Mouse (Mus musculus) liver, embryonic 12.5 days (tissue): ENCODE measurements around the gene Ncapd2. TPM values are rescaled to one million over a fixed set of nuclear protein-coding genes. Genes with fewer than 3 reads are reported as not detected.
A peak's percentile ranks its signal among the peaks of the same experiment; 100 is the strongest.

ENCODE experiments used
- ATAC-seq: fragments of 200-750 bp; cut with Nextera tagmentation; 2 replicates; pipeline ENCODE4 v1.8.0; 2017; ENCODE audit warnings: moderate number of reproducible peaks, mild to moderate bottlenecking, moderate library complexity
- H3K27ac ChIP-seq: fragments of 300-500 bp; sonication (generic); 2 replicates; pipeline ENCODE4 v1.5.1; 2016; ENCODE audit warnings: mild to moderate bottlenecking
- H3K27me3 ChIP-seq: fragments of 300-500 bp; sonication (generic); replicated peaks from 2 replicates; pipeline ENCODE4 v1.6.1; 2016; ENCODE audit warnings: mild to moderate bottlenecking, moderate library complexity
- H3K36me3 ChIP-seq: fragments of 300-500 bp; sonication (generic); 2 replicates; pipeline ENCODE4 v1.6.1; 2016; ENCODE audit warnings: mild to moderate bottlenecking, moderate library complexity
- H3K4me1 ChIP-seq: fragments of 300-500 bp; sonication (generic); 2 replicates; pipeline ENCODE4 v1.6.1; 2016
- H3K4me2 ChIP-seq: fragments of 300-500 bp; sonication (generic); 2 replicates; pipeline ENCODE4 v1.6.1; 2016; ENCODE audit warnings: mild to moderate bottlenecking, moderate library complexity
- H3K4me3 ChIP-seq: fragments of 300-500 bp; sonication (generic); 2 replicates; pipeline ENCODE4 v1.5.1; 2016; ENCODE audit warnings: mild to moderate bottlenecking, moderate library complexity
- H3K9ac ChIP-seq: fragments of 300-500 bp; sonication (generic); 2 replicates; pipeline ENCODE4 v1.6.1; 2016; ENCODE audit warnings: mild to moderate bottlenecking, moderate library complexity
- H3K9me3 ChIP-seq: fragments of 300-500 bp; sonication (generic); replicated peaks from 2 replicates; pipeline ENCODE4 v1.6.1; 2016; ENCODE audit warnings: mild to moderate bottlenecking, moderate library complexity
- WGBS: fragments of 180-500 bp; shearing (Covaris S2); methylation state at CpG from one replicate; pipeline ENCODE4 v1.1.7; 2016; ENCODE audit not compliant: insufficient replicate concordance; 5-methylcytosine and 5-hydroxymethylcytosine counted together
- polyA plus RNA-seq: library from polyadenylated mRNA; unstranded; fragments of >200 nt; fragmentation: Nextera tagmentation; extraction: Ambion mirVana; gene quantifications from 2 replicates; pipeline ENCODE4 v1.2.1, GENCODE M21; 2016

The Ncapd2 gene
- polyA plus RNA-seq, 1 experiment from 2014 or later = 138 TPM

DNA sequence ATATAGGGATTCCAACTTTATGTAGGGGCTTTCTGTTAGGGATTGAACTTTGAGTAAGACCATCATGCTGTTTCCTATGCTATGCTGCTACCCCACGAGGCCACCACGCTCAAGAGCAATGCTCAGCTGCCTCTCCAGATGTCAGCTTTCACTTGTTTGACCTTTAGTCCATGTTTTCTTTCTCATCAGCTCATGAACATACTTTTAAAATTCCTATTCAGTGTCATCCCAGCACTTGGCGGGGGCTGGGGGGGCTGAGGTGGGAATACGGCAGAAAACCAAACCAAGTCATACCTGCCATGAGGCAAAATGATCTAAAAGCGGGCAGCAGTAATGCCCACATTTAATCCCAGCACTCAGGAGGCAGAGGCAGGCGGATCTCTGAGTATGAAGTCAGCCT, 21.6 kb upstream of the Ncapd2 start:
- no peak for ATAC-seq
- no peak overlapping the region for H3K27ac ChIP-seq
- H3K9me3 ChIP-seq = no peaks in the 10 kb centered on the region
- H3K4me2 ChIP-seq = no peak overlapping the region
- 54% methylated on average over 6 of the region's 6 CpGs for WGBS
- no peak overlapping the region for H3K9ac ChIP-seq
- peaks cover 26% of the 10 kb centered on the region for H3K27me3 ChIP-seq
- H3K4me1 ChIP-seq = peaks cover 12% of the 10 kb centered on the region
- H3K36me3 ChIP-seq = no peaks in the 10 kb centered on the region
- H3K4me3 ChIP-seq = no peak overlapping the region

DNA sequence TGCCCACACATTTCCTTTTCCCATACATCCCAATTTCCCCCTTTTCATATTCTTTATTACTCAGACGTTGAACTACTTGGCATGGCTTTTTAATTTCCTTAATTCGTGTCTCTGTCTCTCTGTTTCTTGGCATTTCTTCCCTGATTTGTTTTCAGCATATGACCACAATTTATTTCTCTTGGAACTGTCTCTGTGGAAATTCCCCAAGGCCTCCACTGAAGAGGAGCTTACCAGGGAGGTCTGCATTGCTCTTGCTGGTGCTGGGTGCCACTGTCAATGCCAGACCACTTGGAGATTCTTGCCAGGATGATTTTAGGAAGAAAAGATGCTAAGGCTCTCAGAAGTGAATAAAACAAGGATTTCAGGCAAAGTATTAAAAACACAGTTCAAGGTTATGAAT, 21.1 kb upstream of the Ncapd2 start:
- H3K9me3 ChIP-seq = no peaks in the 10 kb centered on the region
- 31% methylated on average over 2 of the region's 2 CpGs for WGBS
- peaks cover 26% of the 10 kb centered on the region for H3K27me3 ChIP-seq
- no peaks in the 10 kb centered on the region for H3K36me3 ChIP-seq
- H3K4me2 ChIP-seq = no peak overlapping the region
- no peak overlapping the region for H3K27ac ChIP-seq
- peaks cover 12% of the 10 kb centered on the region for H3K4me1 ChIP-seq
- ATAC-seq = no peak
- H3K4me3 ChIP-seq = no peak overlapping the region
- no peak overlapping the region for H3K9ac ChIP-seq

DNA sequence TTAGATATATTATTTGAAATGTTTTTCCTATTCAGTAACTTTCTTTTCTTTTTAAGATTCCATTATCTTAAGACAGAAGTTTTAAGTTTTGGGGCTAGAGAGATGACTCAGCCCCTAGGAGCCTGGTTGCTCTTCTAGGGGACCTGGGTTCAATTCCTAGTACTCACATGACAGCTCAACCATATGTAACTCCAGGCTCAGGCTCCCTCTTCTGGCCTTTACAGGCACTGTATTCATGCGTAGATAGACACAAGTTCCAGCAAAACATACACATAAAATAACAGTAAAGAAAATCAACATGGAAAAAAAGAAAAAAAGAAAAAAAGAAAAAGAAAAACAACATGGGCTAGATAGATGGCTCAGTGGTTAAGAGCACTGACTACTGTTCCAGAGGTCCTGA, 18.9 kb upstream of the Ncapd2 start:
- Histone ChIP-seq H3K4me2 (no peak overlapping the region), H3K9ac (no peak overlapping the region), H3K9me3 (no peaks in the 10 kb centered on the region), H3K27ac (no peak overlapping the region), H3K36me3 (no peaks in the 10 kb centered on the region), H3K27me3 (peaks cover 26% of the 10 kb centered on the region), H3K4me1 (no peaks in the 10 kb centered on the region), H3K4me3 (no peak overlapping the region)
- ATAC-seq = no peak
- 66% methylated on average over 1 of the region's 1 CpGs for WGBS

DNA sequence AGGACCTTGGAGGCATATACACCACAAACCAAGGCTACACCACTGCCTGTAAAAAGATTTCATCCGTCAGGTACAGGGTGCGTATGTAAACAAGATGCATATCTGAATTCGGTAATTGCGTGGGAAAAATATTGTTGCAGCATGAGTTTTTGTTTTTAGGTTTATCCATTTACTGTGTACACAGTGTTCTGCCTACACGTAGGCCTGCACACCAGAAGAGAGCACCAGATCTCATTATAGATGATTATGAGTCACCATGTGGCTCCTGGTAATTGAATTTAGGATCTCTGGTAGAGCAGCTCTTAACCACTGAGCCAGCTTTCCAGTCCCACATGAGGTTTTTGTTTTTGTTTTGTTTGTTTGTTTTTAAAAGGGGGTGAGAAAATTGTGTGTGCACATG, 5.7 kb upstream of the Ncapd2 start:
- H3K36me3 ChIP-seq = peaks cover 26% of the 10 kb centered on the region
- H3K27me3 ChIP-seq = no peaks in the 10 kb centered on the region
- no peak overlapping the region for H3K4me3 ChIP-seq
- no peak overlapping the region for H3K9ac ChIP-seq
- H3K4me1 ChIP-seq = peaks cover 19% of the 10 kb centered on the region
- no peak for ATAC-seq
- H3K9me3 ChIP-seq = no peaks in the 10 kb centered on the region
- 81% methylated on average over 5 of the region's 5 CpGs for WGBS
- no peak overlapping the region for H3K27ac ChIP-seq
- H3K4me2 ChIP-seq = no peak overlapping the region

DNA sequence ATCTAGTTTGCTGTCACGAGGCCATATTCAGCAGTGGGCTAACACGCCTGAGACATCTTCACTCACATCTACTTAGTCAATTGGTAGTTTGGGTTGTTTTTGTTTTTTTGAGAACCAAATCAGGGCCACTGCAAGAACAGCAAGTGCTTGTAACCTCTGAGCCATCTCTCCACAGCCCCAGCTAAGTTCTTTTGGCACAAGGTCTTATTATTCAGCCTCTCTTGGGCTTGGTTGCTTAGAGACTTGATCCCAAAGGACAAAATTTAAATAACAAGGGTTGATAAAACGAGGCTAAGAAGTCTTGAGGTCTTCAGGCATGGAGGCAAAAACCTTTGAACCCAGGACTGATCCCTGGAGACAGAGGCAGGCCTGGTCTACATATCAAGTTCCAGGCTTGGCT, 4.8 kb upstream of the Ncapd2 start:
- Histone ChIP-seq H3K27me3 (no peaks in the 10 kb centered on the region), H3K27ac (no peak overlapping the region), H3K4me3 (no peak overlapping the region), H3K4me1 (peaks cover 19% of the 10 kb centered on the region), H3K4me2 (no peak overlapping the region), H3K9me3 (no peaks in the 10 kb centered on the region), H3K9ac (no peak overlapping the region), H3K36me3 (peaks cover 26% of the 10 kb centered on the region)
- WGBS = 69% methylated on average over 3 of the region's 3 CpGs
- no peak for ATAC-seq

DNA sequence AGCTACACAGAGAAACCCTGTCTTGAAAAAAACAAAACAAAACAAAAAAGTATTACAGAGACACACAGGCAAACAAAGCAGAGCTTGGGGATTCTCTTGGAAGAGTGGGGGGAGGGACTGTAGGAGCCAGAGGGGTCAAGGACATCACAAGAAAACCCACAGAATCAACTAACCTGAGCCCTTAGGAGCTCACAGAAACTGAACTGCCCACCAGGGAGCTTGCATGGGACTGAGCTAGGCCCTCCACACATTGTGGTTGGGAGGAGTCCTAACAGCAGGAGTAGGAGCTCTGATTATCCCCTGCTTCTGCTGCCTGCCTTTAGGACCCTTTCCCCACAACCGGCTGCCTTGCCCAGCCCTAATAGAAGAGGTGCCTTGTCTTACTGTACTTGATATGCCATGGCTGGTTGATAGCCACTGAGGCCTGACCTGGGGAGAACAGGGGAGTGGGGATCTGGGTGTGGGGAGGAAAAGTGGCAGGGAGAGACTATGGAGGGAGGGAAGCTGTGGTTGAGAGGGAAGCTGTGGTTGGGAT, 4.1 kb upstream of the Ncapd2 start:
- peaks cover 19% of the 10 kb centered on the region for H3K4me1 ChIP-seq
- H3K27ac ChIP-seq = no peak overlapping the region
- no peaks in the 10 kb centered on the region for H3K9me3 ChIP-seq
- H3K9ac ChIP-seq = no peak overlapping the region
- peaks cover 26% of the 10 kb centered on the region for H3K36me3 ChIP-seq
- 55% methylated on average over 1 of the region's 1 CpGs for WGBS
- no peak for ATAC-seq
- no peaks in the 10 kb centered on the region for H3K27me3 ChIP-seq
- no peak overlapping the region for H3K4me3 ChIP-seq
- H3K4me2 ChIP-seq = no peak overlapping the region

DNA sequence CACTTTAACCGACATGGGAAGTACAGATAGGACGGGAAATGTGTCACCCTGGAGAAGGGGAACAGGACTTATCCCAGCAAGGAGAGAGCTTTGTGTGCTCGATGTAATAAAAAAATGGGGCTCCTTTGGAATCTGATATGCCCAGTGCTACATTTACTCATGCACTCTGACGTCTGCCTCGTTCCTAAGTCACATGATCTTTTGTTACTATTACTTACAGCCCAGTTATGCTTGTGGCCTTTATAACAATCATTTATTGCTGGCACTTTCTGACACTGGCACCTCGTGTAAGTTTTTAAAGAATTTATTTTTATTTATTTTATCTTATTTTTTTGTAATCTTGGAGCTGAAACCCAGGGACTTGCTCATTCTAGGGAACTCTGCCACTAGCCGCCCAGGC, 1.9 kb upstream of the Ncapd2 start:
- Histone ChIP-seq H3K27me3 (no peaks in the 10 kb centered on the region), H3K9ac (peak overlapping the region; percentile 86), H3K36me3 (peaks cover 43% of the 10 kb centered on the region), H3K4me2 (peak overlapping the region; percentile 91), H3K4me3 (peak overlapping the region; percentile 71), H3K27ac (peak overlapping the region; percentile 99), H3K4me1 (peaks cover 39% of the 10 kb centered on the region), H3K9me3 (no peaks in the 10 kb centered on the region)
- WGBS = 27% methylated on average over 7 of the region's 7 CpGs
- ATAC-seq = no peak

DNA sequence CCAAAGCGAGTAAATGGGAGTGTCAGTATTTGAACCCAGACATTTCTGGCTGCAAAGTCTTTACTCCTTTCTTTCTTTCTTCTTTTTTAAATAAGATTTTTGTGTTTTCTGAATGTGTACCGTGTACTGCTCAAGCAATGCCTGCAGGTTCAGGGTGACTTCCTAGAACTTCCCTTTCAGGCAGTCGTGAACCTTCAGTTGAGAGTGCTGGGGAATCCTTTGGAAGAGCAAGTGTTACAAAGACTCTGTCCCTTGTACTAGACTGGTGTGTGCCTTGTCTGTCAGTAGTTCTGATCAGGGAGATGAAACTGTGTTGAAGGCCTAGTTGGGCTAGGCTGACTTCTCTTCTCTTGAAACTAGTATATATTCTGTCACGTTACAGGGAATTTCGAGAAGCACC, 1.3 kb upstream of the Ncapd2 start:
- Histone ChIP-seq H3K9me3 (no peaks in the 10 kb centered on the region), H3K4me2 (peak overlapping the region; percentile 91), H3K27me3 (no peaks in the 10 kb centered on the region), H3K9ac (peak overlapping the region; percentile 86), H3K4me1 (peaks cover 44% of the 10 kb centered on the region), H3K36me3 (peaks cover 49% of the 10 kb centered on the region), H3K27ac (peak overlapping the region; percentile 99), H3K4me3 (peak overlapping the region; percentile 71)
- ATAC-seq = no peak
- WGBS = 14% methylated on average over 5 of the region's 5 CpGs

DNA sequence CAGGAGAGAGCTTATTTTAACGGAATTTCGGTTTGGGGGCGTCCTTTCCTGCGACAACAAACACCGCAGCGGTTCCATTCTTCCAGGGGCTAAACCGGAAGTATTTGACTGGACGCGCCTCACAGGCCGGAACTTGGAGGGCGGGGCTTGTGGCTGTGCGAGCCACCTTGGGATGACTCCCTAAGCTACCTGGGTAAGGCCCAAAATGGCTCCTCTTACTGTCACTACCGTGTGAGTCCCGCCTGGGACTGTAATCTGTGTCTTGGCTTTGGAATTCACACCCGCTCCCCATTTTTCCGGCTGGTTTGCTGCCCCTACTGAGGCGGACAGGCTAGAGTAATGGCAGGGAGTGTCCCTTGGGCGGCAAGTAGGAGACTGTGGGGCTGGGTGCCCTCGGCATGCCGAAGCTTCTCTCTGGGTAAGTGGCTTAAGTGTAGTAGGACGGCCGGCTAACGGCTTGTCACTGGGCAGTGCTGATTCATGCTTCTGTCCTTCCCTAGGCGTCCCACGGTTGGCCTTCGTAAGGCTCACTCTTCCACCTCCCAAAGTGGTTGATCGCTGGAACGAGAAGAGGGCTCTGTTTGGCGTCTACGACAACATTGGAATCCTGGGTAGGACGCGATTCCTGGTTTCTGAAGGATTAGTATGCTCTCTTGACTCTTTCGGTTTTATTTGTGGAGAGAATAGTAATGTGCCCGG, 664 bp upstream of the Ncapd2 start:
- ATAC-seq = peak; percentile 88
- Histone ChIP-seq H3K4me2 (peak overlapping the region; percentile 91), H3K4me1 (peaks cover 48% of the 10 kb centered on the region), H3K27ac (peak overlapping the region; percentile 99), H3K9ac (peak overlapping the region; percentile 86), H3K9me3 (no peaks in the 10 kb centered on the region), H3K36me3 (peaks cover 55% of the 10 kb centered on the region), H3K27me3 (no peaks in the 10 kb centered on the region), H3K4me3 (peak overlapping the region; percentile 71)
- WGBS = under 1% methylated on average over 34 of the region's 34 CpGs

DNA sequence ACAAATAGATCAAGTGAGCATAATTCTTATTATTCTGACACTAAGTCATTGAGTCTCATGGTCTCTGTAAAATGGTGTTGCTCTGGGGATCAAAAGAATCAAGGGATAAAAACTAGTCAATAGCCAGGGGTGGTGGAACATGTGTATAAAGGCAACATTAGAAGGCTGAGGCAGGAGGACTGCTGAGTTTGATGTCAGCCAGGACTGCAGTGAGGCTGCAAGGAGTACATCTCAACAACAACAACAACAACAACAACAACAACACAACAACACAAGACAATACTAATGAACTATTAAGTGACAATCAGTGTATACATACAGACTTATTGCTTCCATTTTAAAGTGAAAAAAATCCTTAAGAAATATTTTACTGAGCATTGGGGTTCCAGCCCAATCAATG, 685 bp downstream of the Ncapd2 start:
- Histone ChIP-seq H3K27me3 (no peaks in the 10 kb centered on the region), H3K4me1 (peaks cover 48% of the 10 kb centered on the region), H3K27ac (peak overlapping the region; percentile 99), H3K36me3 (peaks cover 66% of the 10 kb centered on the region), H3K4me3 (peak overlapping the region; percentile 71), H3K9ac (peak overlapping the region; percentile 76), H3K9me3 (no peaks in the 10 kb centered on the region), H3K4me2 (peak overlapping the region; percentile 71)
- ATAC-seq = no peak

DNA sequence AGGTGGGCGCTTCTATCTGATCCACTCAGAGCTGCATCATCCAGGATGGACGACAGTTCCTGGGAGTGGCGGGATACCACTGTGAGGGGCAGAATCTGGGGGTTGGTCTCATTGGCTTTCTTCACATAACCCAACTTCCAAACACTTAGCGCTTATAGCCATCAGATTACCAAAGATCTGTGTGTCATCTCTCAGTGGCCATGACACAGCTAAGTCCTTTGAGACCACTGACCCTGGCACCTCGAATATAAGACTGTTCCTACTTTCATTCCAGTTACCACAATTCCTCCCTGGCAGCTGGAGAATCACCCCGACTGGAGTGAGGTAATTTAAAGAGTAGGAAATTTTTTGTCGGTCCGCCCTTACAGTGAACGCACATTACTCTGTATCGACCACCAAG, 5.3 kb downstream of the Ncapd2 start:
- no peak for ATAC-seq

DNA sequence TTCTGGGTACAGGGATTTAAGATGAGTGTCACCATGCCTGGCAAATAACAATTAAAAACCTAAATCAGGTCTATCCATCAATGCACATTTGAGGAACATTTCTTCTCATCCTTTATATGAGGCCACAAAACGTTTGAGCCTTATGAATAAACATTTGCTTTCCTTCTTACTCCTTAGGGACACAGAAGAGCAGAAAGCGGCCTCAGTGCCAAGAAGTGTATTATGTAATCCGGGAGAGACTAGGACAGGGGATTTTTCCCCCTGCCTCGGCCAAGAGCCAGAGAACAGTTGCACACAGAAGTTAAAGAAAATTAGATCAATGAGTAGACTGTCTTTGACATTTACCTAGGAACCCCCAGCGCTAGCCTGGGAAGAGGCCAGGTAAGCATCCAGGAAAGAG, 9.4 kb downstream of the Ncapd2 start:
- ATAC-seq = no peak
- no peak overlapping the region for H3K4me3 ChIP-seq
- no peak overlapping the region for H3K4me2 ChIP-seq
- H3K9ac ChIP-seq = no peak overlapping the region
- H3K4me1 ChIP-seq = no peaks in the 10 kb centered on the region
- no peaks in the 10 kb centered on the region for H3K27me3 ChIP-seq
- H3K27ac ChIP-seq = no peak overlapping the region
- 89% methylated on average over 5 of the region's 5 CpGs for WGBS
- H3K9me3 ChIP-seq = no peaks in the 10 kb centered on the region
- peaks cover 100% of the 10 kb centered on the region for H3K36me3 ChIP-seq

More for the DNA sequence above, 5.3 kb downstream of the Ncapd2 start:
- H3K9me3 ChIP-seq = no peaks in the 10 kb centered on the region
- peaks cover 89% of the 10 kb centered on the region for H3K36me3 ChIP-seq
- H3K4me3 ChIP-seq = no peak overlapping the region
- no peak overlapping the region for H3K27ac ChIP-seq
- H3K9ac ChIP-seq = no peak overlapping the region
- H3K4me2 ChIP-seq = no peak overlapping the region
- H3K4me1 ChIP-seq = peaks cover 29% of the 10 kb centered on the region
- H3K27me3 ChIP-seq = no peaks in the 10 kb centered on the region
- 93% methylated on average over 10 of the region's 10 CpGs for WGBS

DNA sequence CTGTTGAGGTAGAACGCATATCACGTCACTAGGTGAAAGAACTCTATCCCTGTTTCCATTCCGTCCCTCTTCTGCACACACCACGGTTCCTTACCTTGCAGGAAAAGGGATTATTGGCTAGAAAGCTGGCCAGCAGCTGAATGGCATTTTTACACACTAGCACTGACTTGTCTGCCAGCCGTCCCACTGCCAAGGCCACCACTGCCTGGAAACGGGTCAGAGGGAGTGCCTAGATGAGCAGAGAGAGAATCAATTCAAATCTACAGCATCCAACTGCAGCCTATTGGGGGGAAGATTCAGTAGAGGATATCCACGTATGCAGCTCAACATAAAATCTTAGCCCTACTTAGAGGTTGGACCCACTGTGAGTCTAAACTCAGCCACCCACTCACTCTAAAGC, 11.9 kb downstream of the Ncapd2 start:
- no peak overlapping the region for H3K4me3 ChIP-seq
- no peak overlapping the region for H3K9ac ChIP-seq
- no peaks in the 10 kb centered on the region for H3K9me3 ChIP-seq
- H3K4me2 ChIP-seq = no peak overlapping the region
- H3K27me3 ChIP-seq = no peaks in the 10 kb centered on the region
- ATAC-seq = no peak
- no peaks in the 10 kb centered on the region for H3K4me1 ChIP-seq
- no peak overlapping the region for H3K27ac ChIP-seq
- H3K36me3 ChIP-seq = peaks cover 100% of the 10 kb centered on the region
- 93% methylated on average over 7 of the region's 7 CpGs for WGBS
